Mouse (Mus musculus) cerebellum, adult 18-20 months (tissue): Measurements from ENCODE around the gene Arid1b.
A peak's percentile ranks its signal among the peaks of the same experiment; 100 is the strongest.

Experiments
- DNase-seq, 2 experiments: peaks; one replicate each; pipeline ENCODE4 v3.0.0; 2021

The Arid1b gene

DNA sequence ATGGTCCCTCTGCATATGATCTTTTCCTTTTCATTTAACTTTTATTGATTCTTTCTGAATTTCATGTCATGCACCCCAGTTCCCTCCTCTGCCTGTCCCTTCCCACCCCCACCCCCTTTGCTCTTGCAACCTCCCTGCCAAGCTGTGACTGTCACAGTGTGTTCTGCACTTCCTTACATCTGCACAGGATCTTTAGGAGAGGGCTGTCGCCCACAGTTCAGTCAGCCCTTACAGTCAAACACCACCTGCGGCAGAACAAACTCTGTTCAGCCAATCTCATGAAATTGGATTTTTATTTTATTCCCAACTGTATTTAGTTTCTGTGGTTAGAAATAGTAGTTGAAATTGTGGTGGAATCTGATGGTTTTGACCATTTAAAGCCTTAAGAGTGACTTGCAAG is 130.5 kb downstream of the Arid1b start:
- no peak for DNase-seq

DNA sequence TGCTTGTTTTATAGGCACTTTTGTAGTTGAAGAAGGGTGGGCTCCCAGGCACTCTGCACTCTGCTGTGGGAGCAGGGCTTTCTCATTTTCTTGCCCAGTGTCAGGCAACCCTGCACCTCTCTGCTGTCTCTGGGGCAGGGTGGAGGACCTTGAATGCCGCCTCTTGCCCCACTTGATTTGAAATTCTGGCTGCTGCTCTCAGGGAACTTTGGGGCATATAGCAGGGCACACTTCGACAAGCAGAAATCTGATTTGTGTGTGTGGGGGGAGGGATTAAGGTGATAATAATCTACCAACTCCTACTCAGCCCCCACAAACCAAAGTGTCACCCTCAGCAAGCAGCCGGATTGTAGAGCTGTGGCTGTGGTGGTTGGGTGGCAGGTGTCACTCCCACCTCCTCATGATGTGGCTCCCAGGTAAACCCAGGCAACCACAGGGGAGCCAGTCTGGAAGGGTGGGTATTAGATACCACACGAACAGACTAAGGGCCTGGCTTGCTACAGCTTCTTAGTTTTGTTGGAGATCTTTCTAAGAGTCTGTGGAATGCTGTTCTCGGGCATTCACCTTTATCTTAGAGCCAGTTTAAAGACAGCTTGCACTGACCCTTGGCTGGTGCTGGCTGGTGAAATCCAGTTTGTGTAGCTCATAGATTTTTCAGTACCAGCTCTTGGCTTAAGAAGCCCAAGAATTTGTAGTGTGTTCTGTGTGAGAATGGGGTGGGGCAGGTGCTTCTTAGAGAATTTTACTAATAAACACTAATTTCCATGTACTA is 131.1 kb downstream of the Arid1b start:
- no peak for DNase-seq

DNA sequence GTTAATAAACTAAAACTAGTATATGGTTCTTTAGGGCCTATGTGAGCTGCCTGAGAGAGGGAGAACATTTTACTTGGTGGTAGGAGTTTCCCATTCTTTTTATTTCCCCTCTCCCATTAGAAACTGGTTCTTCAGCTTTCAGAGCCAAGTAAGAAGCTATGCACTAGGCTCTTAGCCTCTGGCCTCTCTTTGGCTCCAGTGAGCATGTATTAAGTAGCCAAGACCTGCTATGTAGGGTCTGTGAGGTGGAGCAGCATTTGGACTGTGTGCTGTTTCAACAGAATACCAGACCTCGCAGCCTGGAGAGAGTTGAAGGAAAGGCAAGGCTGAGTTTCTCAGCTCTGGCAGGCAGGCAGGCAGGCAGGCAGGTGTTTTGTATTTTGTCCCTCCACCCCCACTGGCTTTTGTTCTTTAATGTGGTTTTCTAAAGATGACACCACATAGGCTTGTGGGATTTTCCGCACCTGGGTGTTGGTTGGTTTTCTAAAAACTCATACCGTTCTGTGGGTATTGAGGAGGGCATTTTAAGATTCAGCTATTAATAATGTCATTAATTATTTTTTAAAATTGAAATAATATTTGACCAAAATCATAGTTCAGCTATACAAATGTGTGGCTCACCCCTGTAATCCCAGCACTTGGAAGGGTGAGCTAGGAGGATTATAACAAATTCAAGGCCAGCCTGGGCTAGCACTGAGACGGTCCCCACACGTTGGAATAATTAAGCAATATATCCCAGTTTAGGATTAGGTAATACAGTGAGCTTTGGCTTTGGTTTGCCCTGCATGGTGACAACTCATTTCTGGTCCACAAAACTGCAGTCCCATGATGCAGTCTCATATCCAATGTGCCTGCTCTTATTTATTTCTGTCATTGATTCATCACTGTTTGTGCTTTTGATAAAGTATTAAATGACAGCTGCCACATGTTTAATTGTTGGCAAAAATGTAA is 132.0 kb downstream of the Arid1b start:
- DNase-seq = no peak

DNA sequence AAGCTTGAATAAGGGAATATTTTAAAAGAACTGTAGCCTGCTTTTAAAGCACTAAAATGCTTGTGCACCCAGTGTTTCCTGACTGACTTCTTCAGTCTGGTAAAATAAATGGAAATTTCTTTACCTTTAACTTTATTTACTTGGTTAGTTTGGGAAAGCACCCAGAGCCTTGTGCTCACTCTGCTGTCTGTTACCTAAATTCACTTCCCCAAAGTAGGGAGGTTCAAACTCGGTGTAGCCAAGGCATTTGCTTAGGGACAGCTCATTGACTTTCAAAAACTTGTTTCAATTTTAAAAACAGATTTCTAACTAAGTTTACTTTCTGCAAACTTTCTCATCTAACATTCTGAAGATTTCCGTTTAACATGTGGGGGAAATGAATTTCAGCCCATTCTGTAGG is 135.5 kb downstream of the Arid1b start:
- DNase-seq = no peak

DNA sequence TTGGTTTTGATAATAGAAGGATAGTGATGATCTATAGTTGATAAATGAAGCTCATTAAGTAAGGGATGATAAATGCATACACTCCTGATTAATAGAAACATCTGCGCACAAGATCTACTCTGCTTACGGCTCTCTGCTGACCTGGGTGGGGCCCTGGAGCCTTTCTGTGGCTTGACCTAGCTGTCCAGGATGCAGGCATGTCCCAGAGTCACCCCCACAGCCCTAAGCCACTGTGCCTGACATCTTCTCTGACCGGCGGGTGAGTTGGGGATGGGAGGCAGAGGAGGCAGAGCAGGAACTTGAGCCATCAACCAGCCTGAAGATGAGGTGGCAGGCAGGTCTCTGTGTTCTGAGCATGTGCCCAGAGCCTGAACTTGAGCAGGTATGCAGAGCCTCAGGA is 136.0 kb downstream of the Arid1b start:
- DNase-seq = no peak

DNA sequence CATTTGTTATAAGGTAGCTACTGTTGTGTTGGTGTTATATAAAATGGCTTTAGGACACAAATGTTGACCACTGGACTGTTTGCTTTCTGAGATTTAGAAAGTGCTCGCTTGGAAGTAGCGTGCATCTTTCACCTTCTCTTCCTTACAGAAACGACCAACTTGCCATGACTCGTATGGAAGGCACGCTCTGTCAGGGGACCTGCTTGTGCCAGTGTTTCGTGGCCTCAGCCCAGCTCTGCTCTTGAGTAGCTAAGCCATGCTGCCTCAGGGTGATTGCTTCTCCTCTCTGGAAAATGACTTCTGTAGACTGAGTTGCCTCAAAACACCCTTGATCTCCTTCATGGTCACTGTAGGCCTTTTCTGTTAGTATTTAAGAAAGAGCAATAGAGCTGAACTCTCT is 137.6 kb downstream of the Arid1b start:
- no peak for DNase-seq

DNA sequence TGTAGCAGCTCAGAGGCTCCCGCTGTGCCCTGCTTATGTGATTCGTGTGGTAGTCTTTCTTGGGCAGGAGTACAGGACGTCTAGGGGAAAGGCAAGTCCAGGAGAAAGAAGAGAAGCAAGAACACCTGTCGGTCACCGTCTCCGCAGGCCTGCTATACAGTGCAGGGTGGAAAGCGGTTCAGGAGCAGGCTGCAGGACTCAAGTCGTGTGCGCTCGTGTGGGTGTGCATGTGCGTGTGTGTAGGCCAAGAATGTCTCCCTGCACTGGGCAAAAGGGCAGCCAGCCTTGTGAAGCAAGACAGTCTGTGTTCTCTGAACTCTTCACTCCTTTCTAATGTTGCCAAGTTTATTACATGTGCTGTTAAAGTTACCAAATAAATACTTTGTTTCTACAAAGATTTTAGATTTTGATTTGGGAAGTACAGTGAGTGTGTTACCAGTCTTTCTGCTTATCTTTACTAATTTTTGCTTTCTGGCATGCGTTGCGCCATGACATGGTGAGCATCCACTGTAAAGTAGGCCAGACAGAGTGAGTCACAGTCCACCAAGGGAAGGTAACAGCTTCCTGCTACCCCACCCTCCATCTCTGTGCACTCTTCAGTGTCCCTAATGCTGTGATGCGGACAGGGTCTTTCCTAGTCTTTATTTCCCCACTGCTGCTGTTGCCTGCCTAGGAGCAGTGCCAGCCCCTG is 138.3 kb downstream of the Arid1b start:
- no peak for DNase-seq

DNA sequence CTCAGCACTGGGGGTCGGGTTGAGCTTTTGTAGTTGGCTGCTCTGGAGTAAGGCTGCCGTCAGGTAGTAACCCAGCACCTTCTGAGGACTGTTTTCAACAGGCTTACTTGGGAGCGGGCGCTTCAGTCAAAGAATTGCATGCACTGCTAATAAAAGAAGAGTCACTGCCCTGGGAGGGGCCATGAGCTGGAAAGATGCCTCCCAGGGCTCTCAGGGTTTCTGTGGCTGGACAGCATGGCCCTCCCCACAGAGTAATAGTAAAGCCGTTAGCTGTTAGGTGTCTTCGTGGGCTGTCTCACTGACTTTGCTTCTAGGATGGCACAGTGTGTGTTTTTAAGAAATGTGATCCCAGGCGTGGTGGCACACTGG is 138.8 kb downstream of the Arid1b start:
- no peak for DNase-seq

DNA sequence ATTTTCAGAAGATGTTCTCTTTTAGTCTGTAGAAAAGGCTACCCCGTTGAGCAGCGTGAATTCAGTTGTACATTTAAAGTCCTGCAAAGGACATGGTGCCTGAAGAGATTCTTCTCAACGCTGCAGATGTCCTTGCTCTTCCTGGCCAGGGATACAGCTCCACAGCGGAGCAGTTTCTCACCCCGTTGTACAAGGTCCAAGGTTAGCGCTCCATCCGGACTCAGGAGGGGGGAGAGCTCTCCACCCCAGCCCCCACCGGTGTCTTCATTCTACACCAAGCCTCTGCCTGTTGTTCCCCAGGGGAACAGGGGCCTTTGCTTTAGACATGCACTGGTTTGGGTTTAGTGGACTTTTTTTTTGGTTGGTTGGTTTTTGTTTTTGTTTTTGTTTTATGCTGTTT is 139.7 kb downstream of the Arid1b start:
- DNase-seq = peak in 1 of 2 experiments; percentile 44

DNA sequence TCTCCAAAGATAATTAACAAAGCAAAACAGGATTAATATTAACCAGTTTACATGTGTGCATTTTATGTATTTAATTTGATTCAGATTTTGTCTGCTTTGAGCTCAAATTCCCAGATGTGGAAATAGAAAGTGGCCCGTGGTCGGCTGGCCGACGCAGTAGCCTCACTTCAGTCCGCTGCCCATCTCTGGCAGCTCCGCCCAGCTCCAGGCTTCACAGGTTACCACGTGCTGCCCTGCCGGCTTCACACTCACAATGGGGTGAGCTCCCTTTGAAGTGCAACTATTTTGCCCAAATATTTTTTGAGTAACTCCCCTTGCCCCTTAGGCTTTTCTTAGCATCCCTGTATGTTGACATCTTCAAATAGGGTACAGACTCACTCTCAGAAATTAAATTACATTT is 140.1 kb downstream of the Arid1b start:
- no peak for DNase-seq

DNA sequence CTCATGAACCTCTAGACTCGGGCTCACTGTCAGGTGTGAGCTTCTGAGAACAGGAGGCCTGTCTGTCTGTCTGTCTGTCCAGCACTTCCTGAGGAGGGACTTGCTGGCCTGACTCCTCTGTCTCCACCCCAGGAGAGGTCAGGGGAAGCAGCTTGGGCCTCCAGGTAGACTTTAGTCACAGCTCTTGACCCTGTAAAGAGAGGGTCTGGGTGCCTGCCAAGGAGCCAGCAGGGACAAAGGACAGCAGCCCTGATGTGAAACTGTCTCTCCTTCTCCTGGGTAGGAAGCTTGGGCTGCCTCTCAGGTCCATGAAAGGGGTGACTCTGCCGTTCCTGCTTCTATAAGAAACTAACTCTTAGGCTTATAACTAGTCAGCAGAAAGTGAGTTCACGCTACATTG is 143.8 kb downstream of the Arid1b start:
- no peak for DNase-seq

DNA sequence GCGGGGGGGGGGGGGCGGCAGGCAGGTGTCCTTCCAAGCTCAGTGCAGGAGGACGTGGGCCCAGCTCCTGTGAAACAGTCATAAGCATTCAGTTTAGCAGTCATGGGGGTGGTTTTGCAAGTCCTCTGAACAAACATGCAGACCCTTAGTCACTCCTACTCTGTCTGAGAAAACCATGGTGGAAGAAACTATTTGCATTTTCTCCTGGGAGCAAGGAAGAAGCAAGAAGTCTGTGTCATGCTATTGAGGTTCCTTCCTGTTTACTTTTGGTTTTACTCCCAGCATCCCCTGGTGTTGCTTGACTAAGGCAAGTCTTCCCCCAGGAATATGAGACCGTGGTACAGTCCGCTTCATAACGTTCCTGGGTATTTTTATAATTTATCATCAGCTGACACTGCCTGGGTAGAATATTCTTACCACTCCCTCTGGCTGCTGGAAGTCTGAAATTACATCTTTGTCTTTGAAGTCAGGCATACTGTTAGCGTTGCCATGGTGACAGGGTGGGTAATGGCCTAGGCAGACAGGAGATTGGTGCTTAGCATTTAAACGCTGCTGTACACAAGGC is 144.6 kb downstream of the Arid1b start:
- DNase-seq = no peak

DNA sequence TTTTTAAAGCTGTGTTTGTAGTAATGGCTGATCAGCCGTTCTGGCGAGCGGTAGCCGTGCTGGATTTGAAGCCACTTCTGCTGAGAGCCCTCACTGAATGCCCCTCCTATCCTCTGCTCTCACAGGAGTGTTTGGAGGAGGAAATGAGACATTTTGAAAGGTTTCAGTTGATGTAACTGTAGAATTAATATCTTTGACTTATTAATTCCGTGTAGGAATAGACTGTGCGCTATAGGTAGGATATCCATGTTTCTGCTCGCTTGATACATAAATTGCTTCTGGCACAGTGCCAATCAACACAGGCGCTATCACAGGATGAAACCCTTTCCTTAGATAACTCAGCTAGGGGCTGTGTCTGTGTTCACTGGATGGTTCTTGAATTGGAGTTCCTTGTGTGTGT is 145.4 kb downstream of the Arid1b start:
- DNase-seq = no peak

DNA sequence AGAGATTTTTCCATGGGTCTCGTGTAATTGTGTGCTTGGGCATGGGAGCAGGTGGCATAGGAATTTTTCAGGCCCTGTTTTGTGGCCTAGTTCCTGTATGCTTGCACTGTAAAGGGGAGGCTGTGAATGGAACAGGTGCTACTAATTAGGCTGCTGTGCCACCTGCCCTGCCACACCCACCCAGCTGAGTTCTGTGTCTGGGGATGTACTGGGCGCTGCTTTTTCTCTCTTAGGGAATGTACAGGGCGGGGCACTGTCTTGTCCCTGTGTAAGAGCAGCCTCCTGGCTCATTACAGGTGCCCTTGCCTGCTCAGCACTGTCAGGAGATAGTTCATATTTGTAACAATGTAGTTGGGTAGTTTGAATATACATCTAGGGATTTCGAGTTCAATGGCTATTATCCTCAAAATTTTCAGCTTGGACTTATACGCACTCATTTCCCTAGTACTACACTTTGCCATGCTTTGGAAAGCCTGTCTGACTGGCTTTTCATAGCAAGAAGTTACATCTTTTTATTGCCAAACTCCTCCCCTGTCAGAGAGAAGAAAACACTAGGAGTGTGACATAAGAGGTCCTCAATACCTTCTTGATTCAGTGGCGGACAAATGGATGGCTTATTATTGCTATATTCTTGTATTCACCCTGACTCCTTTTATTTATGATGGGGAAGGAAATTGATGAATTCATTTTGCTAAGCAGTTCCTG is 149.8 kb downstream of the Arid1b start:
- no peak for DNase-seq

DNA sequence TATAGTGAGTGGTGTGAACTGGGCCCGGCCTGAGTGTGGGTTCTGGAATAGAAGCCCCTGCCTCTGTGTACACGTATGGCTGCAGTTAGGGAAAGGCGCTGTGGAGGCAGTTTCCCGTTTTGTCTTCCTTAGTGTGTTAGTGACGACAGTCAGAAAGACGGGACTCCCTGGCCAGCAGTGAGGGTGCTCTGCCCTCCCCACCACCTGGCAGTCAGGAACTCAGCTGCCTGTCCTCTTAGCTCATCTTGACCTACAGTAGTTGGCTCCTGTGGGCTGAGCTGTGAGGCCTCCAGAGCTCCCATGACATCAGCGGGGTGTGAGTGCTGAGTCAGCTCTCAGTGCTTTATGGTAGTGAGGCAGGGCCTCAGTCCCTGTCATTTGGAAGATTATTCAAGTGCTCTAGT is 156.5 kb downstream of the Arid1b start:
- peak; percentile 44 to 48 for DNase-seq

DNA sequence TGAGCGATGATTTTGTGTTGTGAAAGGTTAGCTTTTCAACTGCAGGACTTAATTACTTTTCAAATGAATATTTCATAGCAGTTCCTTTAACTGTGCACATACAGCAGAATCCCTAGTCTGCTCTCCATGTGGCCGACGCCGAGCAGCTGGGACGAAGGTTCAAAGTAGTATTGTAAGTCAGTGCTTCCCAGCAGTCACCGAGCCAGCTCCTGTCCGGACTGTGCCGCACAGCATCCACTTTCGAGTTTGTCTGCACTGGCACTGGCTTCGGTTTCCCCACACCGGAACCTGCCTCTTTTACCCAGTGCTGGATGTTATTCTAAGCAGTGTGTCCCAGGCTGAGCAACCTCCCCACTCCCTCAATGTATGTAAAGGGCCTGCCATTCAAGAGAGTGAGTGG is 157.7 kb downstream of the Arid1b start:
- peak; percentile 41 to 49 for DNase-seq

DNA sequence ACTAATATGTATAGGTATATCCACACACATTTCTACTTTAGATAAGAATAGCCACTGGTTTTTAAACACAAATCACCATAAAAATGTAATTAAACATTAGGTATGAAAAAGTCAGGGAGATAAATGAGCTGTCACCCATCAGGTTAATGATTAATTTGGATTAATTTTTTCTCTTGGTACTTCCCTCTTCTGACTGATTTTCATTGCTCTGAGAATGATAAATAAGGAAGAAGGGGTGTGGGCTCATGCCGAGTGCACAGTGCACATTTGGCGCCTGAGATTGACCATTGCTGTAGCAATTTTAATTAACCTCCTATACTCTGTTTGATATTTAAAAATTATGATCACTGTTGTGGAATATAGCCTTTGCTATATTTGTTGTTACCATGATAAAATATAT is 159.3 kb downstream of the Arid1b start:
- no peak for DNase-seq

DNA sequence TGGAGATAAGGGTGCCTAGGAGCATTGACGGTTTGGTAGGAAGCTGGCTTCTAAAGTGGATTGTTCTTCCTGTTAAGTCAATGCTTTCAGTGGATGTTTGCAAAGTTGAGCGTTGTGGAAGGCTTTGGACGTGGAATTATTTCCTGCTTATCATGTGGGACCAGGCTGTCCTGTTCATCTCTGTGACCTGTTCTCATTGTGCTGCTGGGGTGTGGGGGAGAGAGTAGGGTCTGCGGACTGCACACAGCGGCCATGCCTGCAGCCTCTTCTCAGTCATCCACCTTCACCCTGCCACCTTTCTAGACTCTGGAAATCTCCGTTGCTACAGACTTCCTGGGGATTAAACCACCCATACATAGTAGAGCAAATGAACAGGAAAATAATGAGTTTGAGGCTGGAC is 160.2 kb downstream of the Arid1b start:
- no peak for DNase-seq

DNA sequence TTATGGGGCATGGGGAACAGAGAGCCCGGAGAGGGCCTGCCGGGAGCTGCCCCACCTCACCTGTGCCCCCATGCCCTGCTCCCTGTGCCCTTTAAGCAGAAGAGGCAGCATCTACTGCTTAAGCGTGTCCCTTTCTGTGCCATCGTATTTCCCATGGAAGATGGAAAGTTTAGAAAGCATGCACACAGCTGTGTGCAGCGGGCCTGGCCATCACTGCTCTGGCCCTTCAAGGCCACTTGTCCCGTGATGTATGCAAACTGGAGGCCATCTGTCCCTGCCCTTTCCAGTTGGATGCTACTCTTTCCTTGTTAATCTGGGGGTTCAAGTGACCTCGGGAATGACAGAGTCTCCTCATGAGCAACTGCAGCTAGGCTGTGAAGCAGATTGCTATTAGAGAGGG is 163.5 kb downstream of the Arid1b start:
- no peak for DNase-seq

DNA sequence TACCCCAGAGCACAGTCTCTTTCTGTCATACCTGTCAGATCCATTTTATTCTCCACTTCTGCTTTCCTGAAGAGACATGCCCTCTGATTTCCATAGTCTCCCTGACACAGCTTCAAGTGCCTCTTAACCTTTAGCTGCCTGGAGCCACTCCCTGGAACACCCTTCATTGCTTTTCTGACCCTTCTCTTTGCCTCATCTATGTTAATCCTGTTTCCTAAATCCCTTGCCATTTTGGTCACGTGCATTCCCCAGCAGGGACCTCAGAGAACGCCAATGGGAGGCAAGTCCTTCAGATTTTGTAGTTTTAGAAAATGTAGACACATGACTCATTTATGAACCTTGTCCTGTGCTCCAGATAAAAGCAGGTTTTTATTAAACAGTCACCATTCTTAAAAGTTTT is 168.4 kb downstream of the Arid1b start:
- no peak for DNase-seq

DNA sequence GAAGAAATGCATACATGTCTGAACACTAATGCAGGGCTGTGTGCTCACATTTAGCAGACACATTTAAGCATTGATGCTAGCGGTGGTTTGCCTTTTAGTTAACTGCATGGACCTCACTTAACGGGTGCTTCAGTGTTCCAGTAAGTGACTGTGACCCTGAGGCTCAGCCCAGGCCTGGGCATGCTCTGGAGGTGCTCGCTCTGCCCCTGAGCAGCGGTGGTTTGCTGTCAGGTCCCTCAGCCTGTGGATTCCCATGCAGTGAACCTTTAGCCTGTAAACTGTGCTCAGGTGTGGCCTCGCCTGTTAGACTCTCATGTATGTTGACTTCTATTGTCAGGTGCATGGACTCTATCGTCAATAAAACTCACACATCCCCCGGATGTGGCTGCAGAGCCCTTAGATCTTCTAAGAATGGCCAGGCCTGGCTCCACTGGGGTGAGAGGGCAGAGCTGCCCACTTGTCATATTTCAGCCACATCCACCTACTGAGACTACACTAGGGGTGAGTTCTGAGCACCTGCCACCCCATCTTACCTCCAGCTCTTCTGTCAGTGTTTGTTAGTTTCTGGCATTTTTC is 169.2 kb downstream of the Arid1b start:
- no peak for DNase-seq

DNA sequence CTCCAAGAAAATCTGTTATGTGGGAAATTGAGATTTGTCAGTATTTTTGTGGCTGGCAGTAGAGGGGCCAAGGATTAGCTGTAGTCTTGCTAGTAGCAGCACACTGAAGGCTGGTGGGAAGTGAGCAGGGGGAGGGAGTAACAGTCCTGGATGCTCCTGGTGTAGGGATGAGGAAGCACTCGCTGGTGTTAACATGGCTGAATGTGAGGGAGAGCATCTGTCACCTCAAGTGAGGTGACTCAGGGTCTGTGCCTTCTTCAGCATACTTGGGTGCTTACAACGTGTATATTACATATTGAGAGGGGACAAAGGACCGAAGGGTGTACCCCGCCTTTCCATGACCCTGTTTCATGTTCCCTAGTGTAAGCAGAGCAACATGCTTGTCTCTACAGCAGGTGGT is 170.7 kb downstream of the Arid1b start:
- no peak for DNase-seq
